Mouse (Mus musculus) cerebellum, adult 11-12 months (tissue): Measurements from ENCODE around the gene Neu1.
"Not testable (repeated sequence)": the region's sequence is repeated elsewhere in the genome, so short reads cannot be mapped to it uniquely, and the experiment has no call there.

Experiments
- DNase-seq: peaks from one replicate; pipeline ENCODE4 v3.0.0; 2022

The Neu1 gene

GRCm38 (mm10) chr17:34948721-34949552 is 17.9 kb downstream of the Neu1 start:
- DNase-seq = not testable (repeated sequence)

GRCm38 (mm10) chr17:34949553-34949969 is 18.5 kb downstream of the Neu1 start:
- DNase-seq = no peak

- no peak for DNase-seq
Observed at GRCm38 (mm10) chr17:34950514-34951455, 19.7 kb downstream of the Neu1 start.

- DNase-seq = peak; percentile 74
Observed at GRCm38 (mm10) chr17:34951636-34952377, 20.8 kb downstream of the Neu1 start.

- DNase-seq = peak; percentile 55
Observed at GRCm38 (mm10) chr17:34952378-34953040, 21.5 kb downstream of the Neu1 start.

GRCm38 (mm10) chr17:34953258-34953657 is 22.2 kb downstream of the Neu1 start:
- DNase-seq = no peak

- DNase-seq = no peak
Observed at GRCm38 (mm10) chr17:34953904-34954303, 22.9 kb downstream of the Neu1 start.

- no peak for DNase-seq
Observed at GRCm38 (mm10) chr17:34954831-34955230, 23.8 kb downstream of the Neu1 start.

GRCm38 (mm10) chr17:34955884-34956283 is 24.8 kb downstream of the Neu1 start:
- DNase-seq = no peak

- no peak for DNase-seq
Observed at GRCm38 (mm10) chr17:34956340-34956739, 25.3 kb downstream of the Neu1 start.

- not testable (repeated sequence) for DNase-seq
Observed at GRCm38 (mm10) chr17:34957291-34957690, 26.2 kb downstream of the Neu1 start.

- not testable (repeated sequence) for DNase-seq
Observed at GRCm38 (mm10) chr17:34957966-34958365, 26.9 kb downstream of the Neu1 start.

GRCm38 (mm10) chr17:34958734-34959129 is 27.7 kb downstream of the Neu1 start:
- DNase-seq = not testable (repeated sequence)

GRCm38 (mm10) chr17:34959130-34959778 is 28.2 kb downstream of the Neu1 start, which contains the start of gene Hspa1b:
Gene Hspa1b, minus strand, starts transcription at chr17:34959238.
- peak; percentile 79 for DNase-seq

GRCm38 (mm10) chr17:34959881-34960515 is 28.9 kb downstream of the Neu1 start:
- no peak for DNase-seq

- DNase-seq = no peak
Observed at GRCm38 (mm10) chr17:34960702-34961493, 29.8 kb downstream of the Neu1 start.

GRCm38 (mm10) chr17:34962125-34962524 is 31.1 kb downstream of the Neu1 start:
- no peak for DNase-seq

- DNase-seq = no peak
Observed at GRCm38 (mm10) chr17:34962841-34963240, 31.8 kb downstream of the Neu1 start.

- DNase-seq = no peak
Observed at GRCm38 (mm10) chr17:34964640-34965049, 33.6 kb downstream of the Neu1 start.

- DNase-seq = no peak
Observed at GRCm38 (mm10) chr17:34965627-34966026, 34.6 kb downstream of the Neu1 start.
